Comparison of ENCODE assay signal across 8 mouse cellular contexts in the genomic region with DNA sequence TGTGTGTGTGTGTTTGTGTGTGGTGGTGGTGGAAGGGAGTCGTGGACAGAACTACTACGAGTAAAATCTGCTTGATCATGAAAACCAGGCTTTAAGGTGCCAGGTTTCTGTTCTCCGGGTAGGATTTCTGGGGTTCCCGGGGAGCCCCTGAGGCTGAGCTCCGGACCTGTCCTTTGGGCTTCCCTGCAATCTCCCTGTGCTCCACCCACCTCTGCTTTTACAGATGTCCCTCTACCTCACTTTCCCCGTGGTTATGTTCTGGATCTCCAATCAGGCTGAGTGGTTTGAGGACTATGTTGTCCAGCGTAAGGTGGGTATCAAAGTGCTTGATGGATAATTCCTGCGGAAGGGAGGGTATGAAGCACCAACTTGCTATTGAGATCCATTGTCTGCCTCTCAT. TPM values are rescaled to one million over a fixed set of nuclear protein-coding genes. Genes with fewer than 3 reads are reported as not detected.
A peak's percentile ranks its signal among the peaks of the same experiment; 100 is the strongest.
DNase-seq lines count a peak whose midpoint lies in the region; ATAC-seq lines count a peak whose summit lies in the region.

No protein-coding gene starts in this region.

- WGBS in heart, embryonic 16.5 days, result 59% methylated on average over 8 of the region's 8 CpGs
- WGBS in hindbrain, embryonic 14.5 days, result 70% methylated on average over 8 of the region's 8 CpGs
- 67% methylated on average over 8 of the region's 8 CpGs for WGBS in midbrain, embryonic 14.5 days

- no peaks in the 10 kb centered on the region for H3K9me3 ChIP-seq in heart, embryonic 16.5 days (replicated peaks; ENCODE audit: control insufficient read depth, low read length)
- no peaks in the 10 kb centered on the region for H3K9me3 ChIP-seq in hindbrain, embryonic 14.5 days (ENCODE audit: control insufficient read depth, low read length)
- H3K9me3 ChIP-seq in midbrain, embryonic 14.5 days (ENCODE audit: control insufficient read depth, low read length), result no peaks in the 10 kb centered on the region

- ATAC-seq in heart, embryonic 16.5 days (replicated peaks; ENCODE audit: extremely low read depth, insufficient read depth, low FRiP score), result no peak
- no peak for ATAC-seq in hindbrain, embryonic 14.5 days (ENCODE audit: low FRiP score)
- ATAC-seq in midbrain, embryonic 14.5 days (ENCODE audit: low FRiP score, low TSS enrichment), result no peak
- no peak for ATAC-seq in megakaryocyte-erythroid progenitor cell, adult 5-6 weeks (replicated peaks; ENCODE audit: low FRiP score, low TSS enrichment, poor library complexity, severe bottlenecking)

- no peak overlapping the region for H3K9ac ChIP-seq in heart, embryonic 16.5 days (ENCODE audit: low read length)
- H3K9ac ChIP-seq in hindbrain, embryonic 14.5 days, result peak overlapping the region; percentile 65; the same call in 1 of the 2 replicates
- H3K9ac ChIP-seq in midbrain, embryonic 14.5 days (replicated peaks; ENCODE audit: low read length), result peak overlapping the region; percentile 65

- H3K27me3 ChIP-seq in heart, embryonic 16.5 days (ENCODE audit: control insufficient read depth, insufficient read depth, low read length), result no peaks in the 10 kb centered on the region
- H3K27me3 ChIP-seq in hindbrain, embryonic 14.5 days (ENCODE audit: control insufficient read depth, insufficient read depth, low read length), result no peaks in the 10 kb centered on the region
- H3K27me3 ChIP-seq in midbrain, embryonic 14.5 days (ENCODE audit: control insufficient read depth, insufficient read depth, low read length), result no peaks in the 10 kb centered on the region

- H3K4me3 ChIP-seq in heart, embryonic 16.5 days (ENCODE audit: low read length), result peak overlapping the region; percentile 92
- peak overlapping the region; percentile 79 for H3K4me3 ChIP-seq in brown adipose tissue, adult 24 weeks (ENCODE audit: insufficient read depth, low read depth, low read length)
- H3K4me3 ChIP-seq in hindbrain, embryonic 14.5 days (replicated peaks; ENCODE audit: low read length), result peak overlapping the region; percentile 59
- H3K4me3 ChIP-seq in midbrain, embryonic 14.5 days (replicated peaks; ENCODE audit: low read depth, low read length), result peak overlapping the region; percentile 75

- H3K27ac ChIP-seq in heart, embryonic 16.5 days (ENCODE audit: low read length), result no peak overlapping the region
- no peak overlapping the region for H3K27ac ChIP-seq in brown adipose tissue, adult 24 weeks (replicated peaks; ENCODE audit: low read depth, low read length)
- H3K27ac ChIP-seq in hindbrain, embryonic 14.5 days, result no peak overlapping the region
- no peak overlapping the region for H3K27ac ChIP-seq in midbrain, embryonic 14.5 days (replicated peaks; ENCODE audit: low read depth, low read length)

- peak overlapping the region; percentile 92 for H3K4me2 ChIP-seq in heart, embryonic 16.5 days (ENCODE audit: low read depth, low read length)
- H3K4me2 ChIP-seq in hindbrain, embryonic 14.5 days (replicated peaks), result peak overlapping the region; percentile 58
- H3K4me2 ChIP-seq in midbrain, embryonic 14.5 days (ENCODE audit: low read length), result peak overlapping the region; percentile 73

- H3K36me3 ChIP-seq in heart, embryonic 16.5 days (ENCODE audit: control insufficient read depth, insufficient read depth), result peaks cover 14% of the 10 kb centered on the region
- H3K36me3 ChIP-seq in hindbrain, embryonic 14.5 days (replicated peaks; ENCODE audit: control insufficient read depth, insufficient read depth), result peaks cover 13% of the 10 kb centered on the region
- peaks cover 17% of the 10 kb centered on the region for H3K36me3 ChIP-seq in midbrain, embryonic 14.5 days (ENCODE audit: control insufficient read depth, insufficient read depth, low read length)

- H3K4me1 ChIP-seq in heart, embryonic 16.5 days (ENCODE audit: control insufficient read depth, insufficient read depth, low read length), result peaks cover 16% of the 10 kb centered on the region
- H3K4me1 ChIP-seq in brown adipose tissue, adult 24 weeks (ENCODE audit: control insufficient read depth, insufficient read depth, insufficient read length, low read length), result 0 out of 2 replicates have a peak, but pooled peaks cover 3% of the 10 kb centered on the region
- peaks cover 17% of the 10 kb centered on the region for H3K4me1 ChIP-seq in hindbrain, embryonic 14.5 days (replicated peaks; ENCODE audit: control insufficient read depth, insufficient read depth, low read length)
- H3K4me1 ChIP-seq in midbrain, embryonic 14.5 days (ENCODE audit: control insufficient read depth, insufficient read depth, low read length), result peaks cover 12% of the 10 kb centered on the region

- no peak for DNase-seq in heart, adult 18-20 months
- DNase-seq in hindbrain, embryonic 14.5 days (ENCODE audit: low spot score), result no peak
- no peak for DNase-seq in midbrain, embryonic 14.5 days
- no peak for DNase-seq in yolk sac, embryonic 10.5 days (ENCODE audit: low spot score)
- DNase-seq in cerebellum, postnatal 4 days (ENCODE audit: low spot score in 2 of 2), result no peak

RNA-seq across cellular contexts. Expression of gene Pet100, which starts 0.8 kb away (rescaled TPM):
- 65.9 and 79.7 TPM in 2 replicates for polyA plus RNA-seq in heart, embryonic 16.5 days (2015; fragmentation: Nextera tagmentation; extraction: Ambion mirVana)
- 10 to 100 TPM; 75.5 to 95.8 TPM for total RNA-seq in heart, adult 18-20 months (2021)
- polyA plus RNA-seq in brown adipose tissue, adult 24 weeks (2012; ENCODE audit: insufficient read depth, insufficient read length, missing spikeins), result 387 and 399 TPM in 2 replicates
- 75.4 and 92.8 TPM in 2 replicates for polyA plus RNA-seq in hindbrain, embryonic 14.5 days (2014; fragmentation: Nextera tagmentation; extraction: Ambion mirVana)
- 95.5 and 103 TPM in 2 replicates for polyA plus RNA-seq in midbrain, embryonic 14.5 days (2014; fragmentation: Nextera tagmentation; extraction: Ambion mirVana)
- total RNA-seq in megakaryocyte-erythroid progenitor cell, adult 5-6 weeks (2014; fragmentation: Nextera tagmentation), result 59.9 and 94.7 TPM in 2 replicates
- 152 and 217 TPM in 2 replicates for total RNA-seq in megakaryocyte-erythroid progenitor cell, adult 5-6 weeks (2017)

RNA-seq across cellular contexts. Expression of gene Xab2, which starts 1.0 kb away (rescaled TPM):
- 35.6 and 36.8 TPM in 2 replicates for polyA plus RNA-seq in heart, embryonic 16.5 days (2015; fragmentation: Nextera tagmentation; extraction: Ambion mirVana)
- total RNA-seq in heart, adult 18-20 months (2021), result 10 to 100 TPM; 14.0 to 20.3 TPM
- 11.9 and 12.2 TPM in 2 replicates for polyA plus RNA-seq in brown adipose tissue, adult 24 weeks (2012; ENCODE audit: insufficient read depth, insufficient read length, missing spikeins)
- polyA plus RNA-seq in hindbrain, embryonic 14.5 days (2014; fragmentation: Nextera tagmentation; extraction: Ambion mirVana), result 42.9 and 49.1 TPM in 2 replicates
- 47.5 and 51.1 TPM in 2 replicates for polyA plus RNA-seq in midbrain, embryonic 14.5 days (2014; fragmentation: Nextera tagmentation; extraction: Ambion mirVana)
- total RNA-seq in megakaryocyte-erythroid progenitor cell, adult 5-6 weeks (2014; fragmentation: Nextera tagmentation), result 45.6 and 55.5 TPM in 2 replicates
- 44.9 and 53.9 TPM in 2 replicates for total RNA-seq in megakaryocyte-erythroid progenitor cell, adult 5-6 weeks (2017)

RNA-seq across cellular contexts. Expression of gene Pcp2, which starts 3.2 kb away (rescaled TPM):
- 0.17 and 0.34 TPM in 2 replicates for polyA plus RNA-seq in heart, embryonic 16.5 days (2015; fragmentation: Nextera tagmentation; extraction: Ambion mirVana)
- total RNA-seq in heart, adult 18-20 months (2021), result not detected
- not detected in 2 replicates for polyA plus RNA-seq in brown adipose tissue, adult 24 weeks (2012; ENCODE audit: insufficient read depth, insufficient read length, missing spikeins)
- 1.0 and 6.3 TPM in 2 replicates for polyA plus RNA-seq in hindbrain, embryonic 14.5 days (2014; fragmentation: Nextera tagmentation; extraction: Ambion mirVana)
- 6.5 and 12.4 TPM in 2 replicates for polyA plus RNA-seq in midbrain, embryonic 14.5 days (2014; fragmentation: Nextera tagmentation; extraction: Ambion mirVana)
- total RNA-seq in megakaryocyte-erythroid progenitor cell, adult 5-6 weeks (2014; fragmentation: Nextera tagmentation), result not detected in 2 replicates
- not detected in 2 replicates for total RNA-seq in megakaryocyte-erythroid progenitor cell, adult 5-6 weeks (2017)

RNA-seq across cellular contexts. Expression of gene Stxbp2, which starts 8.6 kb away (rescaled TPM):
- polyA plus RNA-seq in heart, embryonic 16.5 days (2015; fragmentation: Nextera tagmentation; extraction: Ambion mirVana), result 47.3 and 50.4 TPM in 2 replicates
- total RNA-seq in heart, adult 18-20 months (2021), result 1 to 10 TPM; 4.3 to 9.3 TPM
- 45.5 and 96.4 TPM in 2 replicates for polyA plus RNA-seq in brown adipose tissue, adult 24 weeks (2012; ENCODE audit: insufficient read depth, insufficient read length, missing spikeins)
- 23.3 and 32.3 TPM in 2 replicates for polyA plus RNA-seq in hindbrain, embryonic 14.5 days (2014; fragmentation: Nextera tagmentation; extraction: Ambion mirVana)
- 21.3 and 26.6 TPM in 2 replicates for polyA plus RNA-seq in midbrain, embryonic 14.5 days (2014; fragmentation: Nextera tagmentation; extraction: Ambion mirVana)
- total RNA-seq in megakaryocyte-erythroid progenitor cell, adult 5-6 weeks (2014; fragmentation: Nextera tagmentation), result 141 and 196 TPM in 2 replicates
- total RNA-seq in megakaryocyte-erythroid progenitor cell, adult 5-6 weeks (2017), result 49.2 and 49.8 TPM in 2 replicates

RNA-seq across cellular contexts. Expression of gene Retn, which starts 33.5 kb away (rescaled TPM):
- polyA plus RNA-seq in heart, embryonic 16.5 days (2015; fragmentation: Nextera tagmentation; extraction: Ambion mirVana), result not detected in 2 replicates
- total RNA-seq in heart, adult 18-20 months (2021), result 10 to 100 TPM in 1 of 2 experiments, 1 to 10 TPM in 1; 5.1 to 17.7 TPM
- polyA plus RNA-seq in brown adipose tissue, adult 24 weeks (2012; ENCODE audit: insufficient read depth, insufficient read length, missing spikeins), result 212 and 269 TPM in 2 replicates
- 0.25 and 0.39 TPM in 2 replicates for polyA plus RNA-seq in hindbrain, embryonic 14.5 days (2014; fragmentation: Nextera tagmentation; extraction: Ambion mirVana)
- polyA plus RNA-seq in midbrain, embryonic 14.5 days (2014; fragmentation: Nextera tagmentation; extraction: Ambion mirVana), result 0.70 TPM in 1 of 2 replicates, not detected in the other
- not detected in 2 replicates for total RNA-seq in megakaryocyte-erythroid progenitor cell, adult 5-6 weeks (2014; fragmentation: Nextera tagmentation)
- total RNA-seq in megakaryocyte-erythroid progenitor cell, adult 5-6 weeks (2017), result not detected in 2 replicates
